Mouse (Mus musculus) embryonic fibroblast, embryonic 13.5 days (primary cell): ENCODE measurements around the gene Gm12185.
"Not testable (repeated sequence)": the region's sequence is repeated elsewhere in the genome, so short reads cannot be mapped to it uniquely, and the experiment has no call there.

Experiments used
- CTCF ChIP-seq: IDR thresholded peaks from 2 replicates; pipeline ENCODE4 v1.5.1; 2011; ENCODE audit warnings: mild to moderate bottlenecking, control low read depth, low read length, moderate library complexity, borderline replicate concordance; ENCODE audit not compliant: insufficient read depth
- POLR2A ChIP-seq: IDR thresholded peaks from 2 replicates; pipeline ENCODE4 v1.6.1; 2011; ENCODE audit warnings: low read depth, mild to moderate bottlenecking, control low read depth, low read length, moderate library complexity

DNA sequence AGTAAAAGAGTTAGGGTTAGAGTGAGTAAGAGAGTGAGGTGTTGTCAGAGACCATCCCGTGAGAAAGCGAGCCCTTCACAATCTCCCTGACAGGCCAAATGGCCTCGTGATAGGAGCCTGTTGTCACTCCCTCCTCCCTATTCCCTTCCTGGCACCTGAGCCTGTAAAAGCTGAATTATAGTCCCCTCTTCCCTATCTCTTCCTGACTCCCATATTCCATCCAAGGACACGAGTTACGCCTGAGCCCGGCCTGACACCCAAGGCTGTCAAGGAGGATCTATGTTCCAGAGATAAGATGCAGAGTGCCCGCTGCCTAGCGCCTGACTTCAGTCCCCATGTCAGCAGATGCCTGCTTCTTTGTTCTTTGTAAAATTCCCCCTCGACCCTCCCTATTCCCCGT, 1.3 kb upstream of the Gm12185 start:
- not testable (repeated sequence) for TF ChIP-seq CTCF, POLR2A
